Mouse (Mus musculus) liver, embryonic 13.5 days (tissue): Measurements from ENCODE around the gene Pigl. TPM values are rescaled to one million over a fixed set of nuclear protein-coding genes. Genes with fewer than 3 reads are reported as not detected.

ENCODE experiments used
- ATAC-seq: fragments of 200-750 bp; cut with Nextera tagmentation; 2 replicates; pipeline ENCODE4 v1.8.0; 2017; ENCODE audit warnings: low read depth, mild to moderate bottlenecking, moderate number of reproducible peaks, moderate library complexity
- DNase-seq: peaks from one replicate; pipeline ENCODE4 v3.0.0; 2022
- H3K27ac ChIP-seq: fragments of 300-500 bp; sonication (generic); 2 replicates; pipeline ENCODE4 v1.5.1; 2015; ENCODE audit warnings: moderate library complexity, mild to moderate bottlenecking, inconsistent platforms
- H3K27me3 ChIP-seq: fragments of 300-500 bp; sonication (generic); 2 replicates; pipeline ENCODE4 v1.6.1; 2015; ENCODE audit warnings: mild to moderate bottlenecking, inconsistent platforms
- H3K36me3 ChIP-seq: fragments of 300-500 bp; sonication (generic); 2 replicates; pipeline ENCODE4 v1.6.1; 2015; ENCODE audit warnings: mild to moderate bottlenecking, inconsistent platforms
- H3K4me1 ChIP-seq: fragments of 300-500 bp; sonication (generic); replicated peaks from 2 replicates; pipeline ENCODE4 v1.6.1; 2015; ENCODE audit warnings: inconsistent platforms
- H3K4me2 ChIP-seq: fragments of 300-500 bp; sonication (generic); 2 replicates; pipeline ENCODE4 v1.6.1; 2015; ENCODE audit warnings: inconsistent platforms, mild to moderate bottlenecking, moderate library complexity
- H3K4me3 ChIP-seq: fragments of 300-500 bp; sonication (generic); replicated peaks from 2 replicates; pipeline ENCODE4 v1.5.1; 2015; ENCODE audit warnings: mild to moderate bottlenecking, inconsistent platforms
- H3K9ac ChIP-seq: fragments of 300-500 bp; sonication (generic); 2 replicates; pipeline ENCODE4 v1.6.1; 2015; ENCODE audit warnings: mild to moderate bottlenecking, inconsistent platforms
- H3K9me3 ChIP-seq: fragments of 300-500 bp; sonication (generic); replicated peaks from 2 replicates; pipeline ENCODE4 v1.6.1; 2016; ENCODE audit warnings: inconsistent platforms
- WGBS: fragments of 180-500 bp; shearing (Covaris S2); methylation state at CpG from one replicate; pipeline ENCODE4 v1.1.7; 2015; ENCODE audit not compliant: insufficient replicate concordance; 5-methylcytosine and 5-hydroxymethylcytosine counted together
- polyA plus RNA-seq: library from polyadenylated mRNA; unstranded; fragments of >200 nt; fragmentation: Nextera tagmentation; extraction: Ambion mirVana; gene quantifications from 2 replicates; pipeline ENCODE4 v1.2.1, GENCODE M21; 2015

The Pigl gene
- polyA plus RNA-seq, 1 experiment from 2014 or later = 5.4 TPM

- Histone ChIP-seq H3K9ac (peak within 1 kb of the TSS; percentile 90), H3K36me3 (peaks cover 29% of the 10 kb centered on the region), H3K27ac (peak within 1 kb of the TSS; percentile 98), H3K27me3 (no peaks in the 10 kb centered on the region), H3K4me2 (peak within 1 kb of the TSS; percentile 99), H3K9me3 (no peaks in the 10 kb centered on the region), H3K4me1 (peaks cover 42% of the 10 kb centered on the region), H3K4me3 (peak within 1 kb of the TSS; percentile 79)
- DNase-seq (peak; percentile 97), ATAC-seq (peak; percentile 91)
- WGBS = under 1% methylated on average over 40 of the region's 40 CpGs
Measured at GRCm38 (mm10) chr11:62550727-62551225, 92.5 kb downstream of the Pigl start, which contains the start of gene Ubb. Ubb (plus strand) TSS chr11:62551171.

DNA sequence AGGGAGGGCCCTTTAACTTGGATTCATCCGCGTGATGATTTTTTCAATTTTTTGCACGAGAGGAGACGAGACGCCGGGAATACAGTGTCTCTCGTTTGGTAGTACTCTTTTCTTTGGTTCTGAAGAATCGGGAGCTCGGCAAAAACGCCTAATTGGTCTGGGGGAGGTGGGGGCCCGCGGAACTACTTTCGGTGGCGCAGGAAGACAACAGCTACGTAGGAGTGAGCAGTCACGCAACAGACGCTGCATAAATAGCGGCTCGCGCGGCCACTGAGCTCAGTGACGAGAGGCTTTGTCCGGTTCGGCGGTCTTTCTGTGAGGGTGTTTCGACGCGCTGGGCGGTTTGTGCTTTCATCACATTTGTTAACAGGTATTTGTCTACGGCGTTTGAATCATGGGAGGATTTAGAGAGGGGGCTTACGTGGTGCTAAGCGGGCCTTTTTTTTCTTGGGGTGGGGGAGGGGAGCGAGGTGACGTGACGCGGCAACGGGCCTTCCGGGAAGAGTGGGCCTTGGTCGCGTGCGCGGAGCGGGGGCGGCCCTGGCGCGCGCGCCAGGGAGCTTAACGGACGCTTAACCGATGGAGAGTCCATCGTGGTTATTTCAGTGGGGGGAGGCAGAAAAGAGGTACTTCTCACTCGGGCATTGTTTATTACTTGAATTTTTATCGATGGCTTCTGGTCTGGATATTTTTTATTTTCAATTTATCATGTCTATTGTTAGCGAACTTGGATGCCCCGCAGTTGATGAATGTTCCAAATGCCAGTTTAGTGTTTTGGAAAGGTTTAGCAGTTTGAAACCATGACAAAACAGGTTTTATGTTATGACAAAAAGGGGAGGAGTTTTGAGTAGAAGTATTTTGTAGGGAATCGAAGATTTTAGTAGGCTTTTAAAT is 93.2 kb downstream of the Pigl start:
- H3K27ac ChIP-seq = peak overlapping the region; percentile 91
- under 1% methylated on average over 58 of the region's 58 CpGs for WGBS
- H3K27me3 ChIP-seq = no peaks in the 10 kb centered on the region
- H3K9me3 ChIP-seq = no peaks in the 10 kb centered on the region
- H3K4me3 ChIP-seq = peak overlapping the region; percentile 79
- peaks cover 29% of the 10 kb centered on the region for H3K36me3 ChIP-seq
- DNase-seq = peak; percentile 82
- peak overlapping the region; percentile 84 for H3K9ac ChIP-seq
- ATAC-seq = peak; percentile 77
- peaks cover 42% of the 10 kb centered on the region for H3K4me1 ChIP-seq
- H3K4me2 ChIP-seq = peak overlapping the region; percentile 99

GRCm38 (mm10) chr11:62553186-62553585 is 94.9 kb downstream of the Pigl start:
- peak overlapping the region; percentile 70 for H3K9ac ChIP-seq
- H3K9me3 ChIP-seq = no peaks in the 10 kb centered on the region
- H3K27me3 ChIP-seq = no peaks in the 10 kb centered on the region
- peak overlapping the region; percentile 82 for H3K4me2 ChIP-seq
- no peak for DNase-seq
- peaks cover 29% of the 10 kb centered on the region for H3K36me3 ChIP-seq
- peak overlapping the region; percentile 18; the same call in 1 of the 2 replicates for H3K27ac ChIP-seq
- 33% methylated on average over 1 of the region's 1 CpGs for WGBS
- no peak for ATAC-seq
- peak overlapping the region; percentile 67 for H3K4me3 ChIP-seq
- H3K4me1 ChIP-seq = peaks cover 42% of the 10 kb centered on the region

DNA sequence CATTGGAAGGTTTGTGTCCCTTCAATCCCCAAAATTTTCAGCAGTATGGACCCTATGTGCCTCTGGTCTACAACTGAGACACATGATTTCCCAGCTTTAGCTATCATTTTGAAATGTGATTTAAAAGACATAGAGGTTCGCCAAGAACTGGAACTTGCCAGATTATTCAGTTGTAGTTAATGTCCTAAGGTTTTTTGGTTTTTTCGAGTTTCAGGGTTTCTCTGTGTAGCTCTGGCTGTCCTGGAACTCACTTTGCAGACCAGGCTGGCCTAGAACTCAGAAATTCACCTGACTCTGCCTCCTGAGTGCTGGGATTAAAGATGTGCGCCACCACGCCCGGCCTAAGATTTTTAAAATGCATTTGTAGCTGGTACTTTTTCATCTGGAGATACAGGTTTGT is 95.4 kb downstream of the Pigl start:
- H3K4me2 ChIP-seq = peak overlapping the region; percentile 82
- H3K27ac ChIP-seq = no peak overlapping the region; the same call in 1 of the 2 replicates
- 75% methylated on average over 5 of the region's 5 CpGs for WGBS
- H3K36me3 ChIP-seq = peaks cover 29% of the 10 kb centered on the region
- peaks cover 42% of the 10 kb centered on the region for H3K4me1 ChIP-seq
- DNase-seq (no peak), ATAC-seq (no peak)
- peak overlapping the region; percentile 67 for H3K4me3 ChIP-seq
- peak overlapping the region; percentile 70 for H3K9ac ChIP-seq
- no peaks in the 10 kb centered on the region for H3K9me3 ChIP-seq
- H3K27me3 ChIP-seq = no peaks in the 10 kb centered on the region

GRCm38 (mm10) chr11:62554163-62554855 is 96.0 kb downstream of the Pigl start:
- Histone ChIP-seq H3K4me1 (peaks cover 42% of the 10 kb centered on the region), H3K9me3 (no peaks in the 10 kb centered on the region), H3K4me2 (peak overlapping the region; percentile 82), H3K36me3 (peaks cover 29% of the 10 kb centered on the region), H3K27ac (peak overlapping the region; percentile 45; the same call in 1 of the 2 replicates), H3K9ac (peak overlapping the region; percentile 70), H3K4me3 (peak overlapping the region; percentile 67), H3K27me3 (no peaks in the 10 kb centered on the region)
- DNase-seq = no peak
- no peak for ATAC-seq
- WGBS = 72% methylated on average over 5 of the region's 5 CpGs

DNA sequence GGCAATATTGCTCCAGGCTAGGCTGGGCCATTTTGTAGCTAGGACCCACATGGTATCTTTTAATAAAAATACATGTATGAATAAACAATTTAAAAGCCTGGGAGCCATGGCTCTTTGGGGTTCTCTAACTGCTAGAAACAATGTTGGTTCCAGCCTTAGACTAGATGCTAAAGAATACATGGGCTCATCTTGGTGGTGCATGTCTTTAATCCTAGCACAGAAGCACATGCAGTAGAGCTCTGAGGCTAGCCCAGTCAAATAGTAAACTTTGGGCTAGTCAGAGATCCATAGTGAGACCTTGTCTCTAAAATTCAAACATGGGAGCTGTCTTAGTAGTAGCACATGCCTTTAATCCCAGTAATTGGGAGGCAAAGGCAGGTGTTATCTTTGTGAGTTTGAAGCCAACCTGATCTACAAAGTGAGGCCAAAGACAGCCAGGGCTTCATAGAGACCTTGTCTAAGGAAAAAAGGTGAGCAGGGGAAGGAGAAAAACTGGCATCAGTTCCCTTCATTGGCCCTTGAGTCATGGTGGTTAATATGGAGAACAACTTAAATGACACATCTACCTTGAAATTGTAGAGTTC is 96.8 kb downstream of the Pigl start:
- ATAC-seq (no peak), DNase-seq (no peak)
- Histone ChIP-seq H3K27ac (peak overlapping the region; percentile 45), H3K4me1 (peaks cover 38% of the 10 kb centered on the region), H3K27me3 (no peaks in the 10 kb centered on the region), H3K4me3 (peak overlapping the region; percentile 67), H3K9ac (peak overlapping the region; percentile 70; the same call in 1 of the 2 replicates), H3K9me3 (no peaks in the 10 kb centered on the region), H3K4me2 (peak overlapping the region; percentile 82), H3K36me3 (peaks cover 29% of the 10 kb centered on the region)

DNA sequence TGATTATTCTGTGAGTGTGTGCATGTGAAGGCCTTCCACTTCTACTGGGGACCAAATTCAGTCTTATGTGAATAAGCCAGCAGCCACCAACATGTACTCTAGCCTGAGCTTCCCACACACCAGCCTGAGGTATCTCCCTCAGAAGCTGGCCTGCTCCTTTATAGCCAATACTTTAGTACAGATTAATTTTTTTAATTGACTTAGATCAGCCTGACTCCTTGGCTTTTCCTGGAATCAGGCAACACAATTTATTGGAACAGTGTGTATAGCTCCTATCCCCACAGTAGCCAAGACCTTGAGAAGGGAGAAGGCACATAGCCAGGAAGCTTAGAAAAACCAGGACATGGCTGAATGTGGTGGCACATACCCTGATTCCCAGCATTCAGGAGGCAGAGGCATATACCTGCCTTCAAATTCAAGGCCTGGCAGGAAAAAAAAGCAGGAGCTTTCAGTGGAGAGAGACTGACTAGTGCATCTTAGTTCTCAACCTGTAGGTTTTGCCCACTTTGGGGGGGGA is 97.7 kb downstream of the Pigl start:
- no peak overlapping the region for H3K9ac ChIP-seq
- no peak for ATAC-seq
- no peaks in the 10 kb centered on the region for H3K9me3 ChIP-seq
- no peak for DNase-seq
- 0 out of 2 replicates have a peak overlapping the region, but pooled peaks have one; percentile 45 for H3K27ac ChIP-seq
- no peak overlapping the region for H3K4me2 ChIP-seq
- H3K36me3 ChIP-seq = peaks cover 29% of the 10 kb centered on the region
- no peaks in the 10 kb centered on the region for H3K27me3 ChIP-seq
- H3K4me1 ChIP-seq = peaks cover 41% of the 10 kb centered on the region
- no peak overlapping the region for H3K4me3 ChIP-seq

DNA sequence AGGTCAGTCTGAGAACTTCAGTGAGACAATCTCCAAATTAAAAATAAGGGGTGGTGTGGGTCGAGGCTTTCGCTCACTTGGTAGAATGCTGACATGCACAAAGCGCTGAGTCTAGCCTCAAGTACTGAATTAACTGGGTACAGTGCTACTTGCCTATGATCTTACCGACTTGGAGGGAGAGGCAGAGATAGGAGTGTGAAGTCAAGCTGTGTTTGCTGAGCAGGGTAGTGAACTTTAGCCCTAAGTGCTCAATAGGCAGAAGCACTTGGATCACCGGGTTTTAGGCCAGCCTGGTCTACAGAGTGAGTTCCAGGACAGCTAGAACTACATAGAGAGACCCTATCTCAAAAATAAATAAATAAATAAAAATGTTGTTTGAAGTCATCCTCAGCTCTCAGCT is 98.9 kb downstream of the Pigl start:
- no peaks in the 10 kb centered on the region for H3K27me3 ChIP-seq
- peaks cover 29% of the 10 kb centered on the region for H3K36me3 ChIP-seq
- H3K4me2 ChIP-seq = no peak overlapping the region
- H3K4me1 ChIP-seq = peaks cover 41% of the 10 kb centered on the region
- WGBS = 63% methylated on average over 5 of the region's 5 CpGs
- ATAC-seq (peak; percentile 25; the same call in 1 of the 2 replicates), DNase-seq (no peak)
- no peak overlapping the region for H3K27ac ChIP-seq
- no peaks in the 10 kb centered on the region for H3K9me3 ChIP-seq
- no peak overlapping the region for H3K9ac ChIP-seq
- H3K4me3 ChIP-seq = no peak overlapping the region

- no peak for ATAC-seq
- Histone ChIP-seq H3K27ac (no peak overlapping the region), H3K4me1 (peaks cover 39% of the 10 kb centered on the region), H3K27me3 (no peaks in the 10 kb centered on the region), H3K9ac (no peak overlapping the region), H3K4me2 (no peak overlapping the region), H3K36me3 (peaks cover 24% of the 10 kb centered on the region), H3K9me3 (no peaks in the 10 kb centered on the region), H3K4me3 (no peak overlapping the region)
- WGBS = 61% methylated on average over 2 of the region's 2 CpGs
- no peak for DNase-seq
Measured at GRCm38 (mm10) chr11:62558152-62558551, 99.9 kb downstream of the Pigl start.

GRCm38 (mm10) chr11:62558961-62559646 is 100.8 kb downstream of the Pigl start:
- Histone ChIP-seq H3K27ac (no peak overlapping the region), H3K4me2 (no peak overlapping the region), H3K9me3 (no peaks in the 10 kb centered on the region), H3K27me3 (no peaks in the 10 kb centered on the region), H3K4me3 (no peak overlapping the region), H3K9ac (no peak overlapping the region), H3K36me3 (peaks cover 15% of the 10 kb centered on the region), H3K4me1 (peaks cover 30% of the 10 kb centered on the region)
- DNase-seq (no peak), ATAC-seq (peak; percentile 29; the same call in 1 of the 2 replicates)
- WGBS = 37% methylated on average over 6 of the region's 6 CpGs
